Mouse (Mus musculus) olfactory bulb, adult 2 months (tissue): ENCODE measurements at regions not wholly inside any gene's neighbourhood (a gene's known extent, or its start where the extent isn't known, plus 50 kb on each side); places are given as distances from the start of the nearest gene placed in this dataset.

Experiments
- CTCF ChIP-seq: fragments of 200-500 bp; IDR thresholded peaks from 2 replicates; pipeline ENCODE4 v1.5.1; 2012; ENCODE audit warnings: low read depth, mild to moderate bottlenecking, low read length, moderate library complexity; ENCODE audit not compliant: insufficient read depth
- POLR2A ChIP-seq: fragments of 200-500 bp; IDR thresholded peaks from 2 replicates; pipeline ENCODE4 v1.6.1; 2012; ENCODE audit warnings: mild to moderate bottlenecking, low read depth, low read length, moderate library complexity; ENCODE audit not compliant: insufficient read depth

DNA sequence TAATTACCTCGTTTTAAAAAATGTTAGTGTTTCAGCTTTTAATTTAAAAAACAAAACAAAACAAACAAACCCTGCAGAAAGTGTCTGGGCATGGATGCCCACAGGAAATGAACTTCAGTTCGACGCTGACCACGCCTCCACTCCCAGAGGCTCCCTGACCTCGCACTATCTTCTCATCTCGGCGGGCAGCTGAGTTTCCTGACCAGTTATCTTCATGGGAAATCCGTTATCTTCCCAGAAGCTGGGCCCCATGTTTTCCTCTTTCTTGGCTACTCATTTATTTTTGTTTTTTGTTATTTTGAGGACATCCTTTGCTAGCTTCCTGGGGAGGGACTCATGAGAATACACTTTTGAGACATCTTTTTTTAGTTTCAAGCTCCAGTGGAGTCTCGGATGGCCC, 147.6 kb upstream of the Rbms1 start:
- TF ChIP-seq CTCF (no peak), POLR2A (no peak)
